Mouse (Mus musculus): ENCODE measurements around the gene Letm1.

DNA sequence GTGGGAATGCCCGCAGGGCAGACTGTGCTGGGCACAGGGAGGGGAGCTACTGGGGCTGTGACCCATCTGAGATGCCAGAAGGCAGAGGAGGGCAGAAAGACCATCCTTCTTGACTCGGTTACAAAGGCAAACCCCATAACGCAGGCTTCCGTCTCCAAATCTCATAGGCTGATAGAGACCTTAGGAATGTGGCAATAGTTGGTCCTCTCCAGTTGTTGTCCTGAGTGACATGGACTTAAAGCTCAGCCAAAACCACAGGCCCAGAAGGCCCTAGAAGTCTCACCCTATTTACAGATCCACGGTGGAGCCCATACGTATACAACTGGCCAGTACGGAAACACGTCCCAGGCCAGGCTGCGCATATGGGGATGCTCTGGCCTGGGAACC lies 88.2 kb downstream of the Letm1 start:
- TF ChIP-seq CTCF (IDR thresholded peaks at IDR 0.05; ENCODE audit: low read depth, low read length) (no peak), POLR2A (IDR thresholded peaks at IDR 0.05; ENCODE audit: extremely low read depth, insufficient read depth, low read length) (no peak)
